8 mouse cellular contexts compared by ENCODE assay signal in the genomic region with DNA sequence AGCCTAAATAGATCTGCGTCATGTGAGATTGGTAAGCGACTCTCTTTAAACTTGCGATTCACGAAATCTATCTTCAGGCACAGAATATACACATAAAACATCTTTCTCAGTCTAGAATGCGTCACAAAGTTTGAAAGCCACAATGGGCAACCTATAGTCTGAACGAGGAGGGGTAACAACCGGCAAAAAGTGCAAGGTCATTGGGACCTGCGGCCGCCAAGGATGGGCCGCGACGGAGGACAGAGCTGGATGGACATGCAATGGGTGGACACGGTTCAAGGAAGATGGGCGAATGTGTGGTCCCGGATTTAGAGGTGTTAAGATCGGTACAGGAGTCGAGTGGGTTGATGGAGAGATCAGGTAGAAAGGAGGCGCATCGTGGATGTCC. TPM values are rescaled to one million over a fixed set of nuclear protein-coding genes. Genes with fewer than 3 reads are reported as not detected.
DNase-seq lines count a peak whose midpoint lies in the region; ATAC-seq and TF ChIP-seq lines count a peak whose summit lies in the region.

No protein-coding gene starts in this region.

- peak; percentile 32 for DNase-seq in gastrocnemius, adult 2 months
- no peak for DNase-seq in gastrocnemius, postnatal 10 days
- DNase-seq in 416B (ENCODE audit: low read depth) = peak; percentile 56
- peak; percentile 23 for DNase-seq in embryo, embryonic 11.5 days (ENCODE audit: low read depth, low spot score)
- DNase-seq in spleen, adult 18-20 months = no peak

- 1% methylated on average over 19 of the region's 19 CpGs for WGBS in intestine, embryonic 16.5 days
- WGBS in midbrain, embryonic 13.5 days = under 1% methylated on average over 19 of the region's 19 CpGs

- H3K4me1 ChIP-seq in intestine, embryonic 16.5 days (ENCODE audit: control insufficient read depth, insufficient read depth, low read length) = peaks cover 6% of the 10 kb centered on the region; the same call in 1 of the 2 replicates
- H3K4me1 ChIP-seq in midbrain, embryonic 13.5 days (replicated peaks) = peaks cover 28% of the 10 kb centered on the region

- no peaks in the 10 kb centered on the region for H3K9me3 ChIP-seq in intestine, embryonic 16.5 days (ENCODE audit: control insufficient read depth, low read length)
- no peaks in the 10 kb centered on the region for H3K9me3 ChIP-seq in midbrain, embryonic 13.5 days

- peak overlapping the region; percentile 72 for H3K4me2 ChIP-seq in intestine, embryonic 16.5 days (ENCODE audit: low read depth, low read length)
- H3K4me2 ChIP-seq in midbrain, embryonic 13.5 days (replicated peaks) = peak overlapping the region; percentile 65

- no peak for TF ChIP-seq CTCF in gastrocnemius, adult 2 months (IDR thresholded peaks at IDR 0.05)

- peak overlapping the region; percentile 88 for H3K9ac ChIP-seq in intestine, embryonic 16.5 days (ENCODE audit: low read depth, low read length)
- peak overlapping the region; percentile 99 for H3K9ac ChIP-seq in midbrain, embryonic 13.5 days (replicated peaks)

- no peak; the same call in 1 of the 2 replicates for ATAC-seq in intestine, embryonic 16.5 days
- no peak for ATAC-seq in midbrain, embryonic 13.5 days
- no peak for ATAC-seq in inflammation-experienced regulatory T-cells, adult 6 months

- peak overlapping the region; percentile 94 for H3K4me3 ChIP-seq in gastrocnemius, adult 2 months
- peak overlapping the region; percentile 83 for H3K4me3 ChIP-seq in intestine, embryonic 16.5 days (ENCODE audit: low read length)
- peak overlapping the region; percentile 85 for H3K4me3 ChIP-seq in midbrain, embryonic 13.5 days (replicated peaks)

- intact Hi-C loops in gastrocnemius, adult 2 months (cut with DNase I) = loop anchor here (2.0 to 5.0 kb wide), 3 partner anchors 22 to 191 kb away; no protein-coding TSS in a partner anchor

- peak overlapping the region; percentile 95 for H3K27ac ChIP-seq in gastrocnemius, adult 2 months
- peak overlapping the region; percentile 42 for H3K27ac ChIP-seq in intestine, embryonic 16.5 days (ENCODE audit: low read length)
- peak overlapping the region; percentile 91 for H3K27ac ChIP-seq in midbrain, embryonic 13.5 days

- no peaks in the 10 kb centered on the region for H3K27me3 ChIP-seq in intestine, embryonic 16.5 days (replicated peaks; ENCODE audit: control insufficient read depth, insufficient read depth, low read length)
- no peaks in the 10 kb centered on the region for H3K27me3 ChIP-seq in midbrain, embryonic 13.5 days

- H3K36me3 ChIP-seq in intestine, embryonic 16.5 days (ENCODE audit: control insufficient read depth, insufficient read depth, low read length) = no peaks in the 10 kb centered on the region
- H3K36me3 ChIP-seq in midbrain, embryonic 13.5 days = peaks cover 18% of the 10 kb centered on the region

RNA-seq across cellular contexts. Expression of a gene that starts 0.5 kb away (rescaled TPM):
- total RNA-seq in gastrocnemius, adult 2 months (2021) = 10 to 100 TPM; 43.3 to 50.4 TPM
- 10 to 100 TPM; 39.0 to 39.5 TPM for total RNA-seq in gastrocnemius, postnatal 10 days (2021)
- 44.5 and 44.9 TPM in 2 replicates for polyA plus RNA-seq in intestine, embryonic 16.5 days (2015; fragmentation: Nextera tagmentation; extraction: Ambion mirVana)
- polyA plus RNA-seq in midbrain, embryonic 13.5 days (2015; fragmentation: Nextera tagmentation; extraction: Ambion mirVana) = 238 and 243 TPM in 2 replicates
- polyA plus RNA-seq in inflammation-experienced regulatory T-cells, adult 6 months (2017; shearing (Covaris generic)) = 10 to 100 TPM; 13.2 to 15.6 (median 13.7) TPM

RNA-seq across cellular contexts. Expression of a gene that starts 15.0 kb away (rescaled TPM):
- under 1 TPM; 0.47 to 0.51 TPM for total RNA-seq in gastrocnemius, adult 2 months (2021)
- total RNA-seq in gastrocnemius, postnatal 10 days (2021) = 1 to 10 TPM; 3.4 to 3.8 TPM
- polyA plus RNA-seq in intestine, embryonic 16.5 days (2015; fragmentation: Nextera tagmentation; extraction: Ambion mirVana) = 9.8 and 14.9 TPM in 2 replicates
- polyA plus RNA-seq in midbrain, embryonic 13.5 days (2015; fragmentation: Nextera tagmentation; extraction: Ambion mirVana) = 63.9 and 70.5 TPM in 2 replicates
- polyA plus RNA-seq in inflammation-experienced regulatory T-cells, adult 6 months (2017; shearing (Covaris generic)) = 1 to 10 TPM; 1.3 to 3.1 (median 2.3) TPM

RNA-seq across cellular contexts. Expression of a gene that starts 19.4 kb away (rescaled TPM):
- 100 to 1,000 TPM; 178 to 227 TPM for total RNA-seq in gastrocnemius, adult 2 months (2021)
- total RNA-seq in gastrocnemius, postnatal 10 days (2021) = 100 to 1,000 TPM; 177 to 255 TPM
- polyA plus RNA-seq in intestine, embryonic 16.5 days (2015; fragmentation: Nextera tagmentation; extraction: Ambion mirVana) = 319 and 373 TPM in 2 replicates
- 639 and 664 TPM in 2 replicates for polyA plus RNA-seq in midbrain, embryonic 13.5 days (2015; fragmentation: Nextera tagmentation; extraction: Ambion mirVana)
- polyA plus RNA-seq in inflammation-experienced regulatory T-cells, adult 6 months (2017; shearing (Covaris generic)) = 100 to 1,000 TPM; 271 to 328 (median 302) TPM

RNA-seq across cellular contexts. Expression of a gene that starts 25.3 kb away (rescaled TPM):
- not detected for total RNA-seq in gastrocnemius, adult 2 months (2021)
- total RNA-seq in gastrocnemius, postnatal 10 days (2021) = not detected
- 0.44 and 0.51 TPM in 2 replicates for polyA plus RNA-seq in intestine, embryonic 16.5 days (2015; fragmentation: Nextera tagmentation; extraction: Ambion mirVana)
- 0.57 and 0.66 TPM in 2 replicates for polyA plus RNA-seq in midbrain, embryonic 13.5 days (2015; fragmentation: Nextera tagmentation; extraction: Ambion mirVana)
- 1 to 10 TPM in 2 of 3 experiments, under 1 TPM in 1; 0.78 to 3.2 (median 1.1) TPM for polyA plus RNA-seq in inflammation-experienced regulatory T-cells, adult 6 months (2017; shearing (Covaris generic))

RNA-seq across cellular contexts. Expression of a gene that starts 30.2 kb away (rescaled TPM):
- total RNA-seq in gastrocnemius, adult 2 months (2021) = 1 to 10 TPM; 2.7 to 4.0 TPM
- 1 to 10 TPM; 7.6 to 9.4 TPM for total RNA-seq in gastrocnemius, postnatal 10 days (2021)
- 23.5 and 25.3 TPM in 2 replicates for polyA plus RNA-seq in intestine, embryonic 16.5 days (2015; fragmentation: Nextera tagmentation; extraction: Ambion mirVana)
- 55.8 and 56.8 TPM in 2 replicates for polyA plus RNA-seq in midbrain, embryonic 13.5 days (2015; fragmentation: Nextera tagmentation; extraction: Ambion mirVana)
- 1 to 10 TPM; 1.3 to 7.2 (median 2.5) TPM for polyA plus RNA-seq in inflammation-experienced regulatory T-cells, adult 6 months (2017; shearing (Covaris generic))

Comparison
In these comparisons a context has a peak if more than half of its experiments do, and no peak if none do; other contexts are left out.
1. DNase-seq: peak in gastrocnemius, adult 2 months (single experiment), 416B (single experiment) and embryo, embryonic 11.5 days (single experiment); none in gastrocnemius, postnatal 10 days (single experiment) and spleen, adult 18-20 months (0 of 2).
2. H3K27ac ChIP-seq: peak in every context shown above with its lines; median percentile 95 in gastrocnemius, adult 2 months; 91 in midbrain, embryonic 13.5 days; 42 in intestine, embryonic 16.5 days.
3. Peak in every context shown above with its lines, with median percentiles within 50 percentile points of each other: H3K4me3 ChIP-seq.